Comparison of ENCODE assay signal across 8 mouse cellular contexts in genomic region chr17:12992470-12992991, GRCm38 (mm10). TPM values are rescaled to one million over a fixed set of nuclear protein-coding genes. Genes with fewer than 3 reads are reported as not detected.
DNase-seq lines count a peak whose midpoint lies in the region.

No protein-coding gene starts in this region.

- WGBS in hindbrain, embryonic 10.5 days = 0% methylated on average over 51 of the region's 51 CpGs

- peak overlapping the region; percentile 100 for H3K27ac ChIP-seq in hindbrain, embryonic 10.5 days

- DNase-seq in MEL-GATA-1-ER (ENCODE audit: extremely low read depth, low read depth) = peak; percentile 89
- DNase-seq in cerebellum, adult 8-10 months = peak; percentile 94
- peak; percentile 92 for DNase-seq in forelimb bud, embryonic 11.5 days (ENCODE audit: low read depth, low spot score)
- DNase-seq in hindbrain, embryonic 10.5 days (ENCODE audit: low spot score) = peak; percentile 94
- peak; percentile 91 to 95 for DNase-seq in layer of hippocampus, postnatal 10 days (ENCODE audit: low spot score in 2 of 2)
- DNase-seq in lung, postnatal 10 days = peak; percentile 97
- peak; percentile 96 for DNase-seq in ovary, postnatal 36 days (ENCODE audit: low spot score)
- peak; percentile 93 for DNase-seq in thymus, postnatal 25 days

- peaks cover 18% of the 10 kb centered on the region for H3K36me3 ChIP-seq in hindbrain, embryonic 10.5 days

- H3K27me3 ChIP-seq in hindbrain, embryonic 10.5 days (ENCODE audit: insufficient read depth, poor library complexity, severe bottlenecking) = no peaks in the 10 kb centered on the region

- peaks cover 6% of the 10 kb centered on the region for H3K9me3 ChIP-seq in hindbrain, embryonic 10.5 days

- peak overlapping the region; percentile 98 for H3K4me3 ChIP-seq in hindbrain, embryonic 10.5 days

- H3K4me1 ChIP-seq in hindbrain, embryonic 10.5 days (replicated peaks) = peaks cover 17% of the 10 kb centered on the region

RNA-seq across cellular contexts. Expression of gene Wtap, which starts 1.4 kb away (rescaled TPM):
- polyA plus RNA-seq in hindbrain, embryonic 10.5 days (2016; fragmentation: Nextera tagmentation; extraction: Ambion mirVana) = 116 and 124 TPM in 2 replicates
- total RNA-seq in layer of hippocampus, postnatal 10 days (2021) = 10 to 100 TPM; 64.5 to 66.4 TPM

RNA-seq across cellular contexts. Expression of gene Sod2, which starts 14.1 kb away (rescaled TPM):
- polyA plus RNA-seq in hindbrain, embryonic 10.5 days (2016; fragmentation: Nextera tagmentation; extraction: Ambion mirVana) = 104 and 108 TPM in 2 replicates
- 100 to 1,000 TPM; 211 to 236 TPM for total RNA-seq in layer of hippocampus, postnatal 10 days (2021)

RNA-seq across cellular contexts. Expression of gene Acat2, which starts 32.0 kb away (rescaled TPM):
- 384 and 451 TPM in 2 replicates for polyA plus RNA-seq in hindbrain, embryonic 10.5 days (2016; fragmentation: Nextera tagmentation; extraction: Ambion mirVana)
- total RNA-seq in layer of hippocampus, postnatal 10 days (2021) = 100 to 1,000 TPM; 101 to 110 TPM

RNA-seq across cellular contexts. Expression of gene Acat3, which starts 52.1 kb away (rescaled TPM):
- 0.60 and 0.84 TPM in 2 replicates for polyA plus RNA-seq in hindbrain, embryonic 10.5 days (2016; fragmentation: Nextera tagmentation; extraction: Ambion mirVana)
- 1 to 10 TPM; 2.3 to 4.4 TPM for total RNA-seq in layer of hippocampus, postnatal 10 days (2021)

RNA-seq across cellular contexts. Expression of gene Gpr31b, which starts 59.6 kb away (rescaled TPM):
- not detected in 2 replicates for polyA plus RNA-seq in hindbrain, embryonic 10.5 days (2016; fragmentation: Nextera tagmentation; extraction: Ambion mirVana)
- total RNA-seq in layer of hippocampus, postnatal 10 days (2021) = under 1 TPM; 0.41 to 0.65 TPM

Comparison
In these comparisons a context has a peak if more than half of its experiments do, and no peak if none do; other contexts are left out.
1. Peak in every context shown above with its lines: DNase-seq, H3K4me3 ChIP-seq and H3K27ac ChIP-seq.